Mouse (Mus musculus) kidney, postnatal 10 days (tissue): ENCODE data around the gene Cdx2.

Source experiments
- DNase-seq: peaks from one replicate; pipeline ENCODE4 v3.0.0; 2021; ENCODE audit warnings: mixed read lengths

The Cdx2 gene

GRCm38 (mm10) chr5:147306638-147307397, at the start of gene Cdx2:
Cdx2 (minus strand) TSS chr5:147307270.
- no peak for DNase-seq

GRCm38 (mm10) chr5:147356260-147357055, 49.4 kb upstream of the Cdx2 start:
- DNase-seq: no peak

GRCm38 (mm10) chr5:147355788-147356187, 48.7 kb upstream of the Cdx2 start:
- DNase-seq: no peak

GRCm38 (mm10) chr5:147354985-147355384, 47.9 kb upstream of the Cdx2 start:
- DNase-seq: no peak

GRCm38 (mm10) chr5:147354161-147354780, 47.2 kb upstream of the Cdx2 start:
- no peak for DNase-seq

- DNase-seq: no peak
Observed at GRCm38 (mm10) chr5:147351931-147352330, 44.9 kb upstream of the Cdx2 start.

GRCm38 (mm10) chr5:147345981-147346380, 38.9 kb upstream of the Cdx2 start:
- no peak for DNase-seq

GRCm38 (mm10) chr5:147343904-147344303, 36.8 kb upstream of the Cdx2 start:
- no peak for DNase-seq

- no peak for DNase-seq
Observed at GRCm38 (mm10) chr5:147342901-147343300, 35.8 kb upstream of the Cdx2 start.

- peak; percentile 36 for DNase-seq
Observed at GRCm38 (mm10) chr5:147340741-147341414, 33.8 kb upstream of the Cdx2 start.

GRCm38 (mm10) chr5:147339560-147339959, 32.5 kb upstream of the Cdx2 start:
- no peak for DNase-seq

GRCm38 (mm10) chr5:147338967-147339366, 31.9 kb upstream of the Cdx2 start:
- DNase-seq: no peak

GRCm38 (mm10) chr5:147332711-147333110, 25.6 kb upstream of the Cdx2 start:
- DNase-seq: no peak

- peak; percentile 70 for DNase-seq
Observed at GRCm38 (mm10) chr5:147331547-147331946, 24.5 kb upstream of the Cdx2 start.

- DNase-seq: no peak
Observed at GRCm38 (mm10) chr5:147329946-147330345, 22.9 kb upstream of the Cdx2 start.

- no peak for DNase-seq
Observed at GRCm38 (mm10) chr5:147327636-147328035, 20.6 kb upstream of the Cdx2 start.

GRCm38 (mm10) chr5:147325931-147326330, 18.9 kb upstream of the Cdx2 start:
- no peak for DNase-seq

GRCm38 (mm10) chr5:147323237-147323917, 16.3 kb upstream of the Cdx2 start:
- DNase-seq: peak; percentile 83

GRCm38 (mm10) chr5:147322183-147322582, 15.1 kb upstream of the Cdx2 start, which contains the start of gene Urad:
Urad (minus strand) TSS chr5:147322440.
- no peak for DNase-seq

GRCm38 (mm10) chr5:147319653-147320052, 12.6 kb upstream of the Cdx2 start:
- no peak for DNase-seq

GRCm38 (mm10) chr5:147317991-147318390, 10.9 kb upstream of the Cdx2 start:
- no peak for DNase-seq

GRCm38 (mm10) chr5:147317321-147317720, 10.3 kb upstream of the Cdx2 start:
- no peak for DNase-seq
